Mouse (Mus musculus) kidney, adult 2 months (tissue): ENCODE results near the gene Fpgs. TPM values are rescaled to one million over a fixed set of nuclear protein-coding genes. Genes with fewer than 3 reads are reported as not detected.

Source experiments
- DNase-seq: peaks from one replicate; pipeline ENCODE4 v3.0.0; 2021
- H3K27ac ChIP-seq: fragments of 200-500 bp; 2 replicates; pipeline ENCODE4 v1.5.1; 2012; ENCODE audit warnings: low read depth, low read length, control low read depth, inconsistent platforms; ENCODE audit not compliant: insufficient read depth
- H3K27me3 ChIP-seq: fragments of 200-500 bp; replicated peaks from 2 replicates; pipeline ENCODE4 v1.6.1; 2012; ENCODE audit warnings: mild to moderate bottlenecking, moderate library complexity, low read length, inconsistent platforms; ENCODE audit not compliant: control insufficient read depth, insufficient read depth
- H3K36me3 ChIP-seq: fragments of 200-500 bp; 2 replicates; pipeline ENCODE4 v1.6.1; 2012; ENCODE audit warnings: mild to moderate bottlenecking, moderate library complexity, low read length, inconsistent platforms; ENCODE audit not compliant: control insufficient read depth, insufficient read depth
- H3K4me1 ChIP-seq: fragments of 200-500 bp; 2 replicates; pipeline ENCODE4 v1.6.1; 2011; ENCODE audit warnings: low read length; ENCODE audit not compliant: control insufficient read depth, insufficient read depth
- H3K4me3 ChIP-seq: fragments of 200-500 bp; 2 replicates; pipeline ENCODE4 v1.5.1; 2011; ENCODE audit warnings: mild to moderate bottlenecking, low read depth, low read length, control low read depth; ENCODE audit not compliant: insufficient read depth
- CTCF ChIP-seq: fragments of 200-500 bp; conservative IDR thresholded peaks from 2 replicates; pipeline ENCODE4 v1.5.1; 2011; ENCODE audit warnings: low read depth, mild to moderate bottlenecking, control low read depth, low read length, moderate library complexity, mixed read lengths; ENCODE audit not compliant: insufficient read depth, insufficient read length
- POLR2A ChIP-seq: fragments of 200-500 bp; IDR thresholded peaks from one replicate; pipeline ENCODE4 v1.6.1; 2011; ENCODE audit warnings: low read depth, low read length, control low read depth
- WGBS: fragments of 180-500 bp; shearing (Covaris S2); methylation state at CpG from one replicate; pipeline ENCODE4 v1.1.7; 2018; 5-methylcytosine and 5-hydroxymethylcytosine counted together
- polyA plus RNA-seq: library from polyadenylated mRNA; depleted of rRNA; stranded (reverse); fragments of >200 nt; gene quantifications from 2 replicates; pipeline ENCODE4 v1.2.3, GENCODE M21; 2012; rRNA removed

The Fpgs gene
- polyA plus RNA-seq, 1 experiment = 147 TPM

GRCm38 (mm10) chr2:32637778-32638281 lies 66.1 kb downstream of the Fpgs start:
- peak; percentile 90 for DNase-seq
- peak overlapping the region; percentile 81 for H3K27ac ChIP-seq
- 31% methylated on average over 11 of the region's 11 CpGs for whole genome bisulfite sequencing

GRCm38 (mm10) chr2:32636617-32637016 lies 67.3 kb downstream of the Fpgs start:
- Histone ChIP-seq H3K27me3 (no peaks in the 10 kb centered on the region), H3K4me1 (no peaks in the 10 kb centered on the region), H3K36me3 (no peaks in the 10 kb centered on the region), H3K4me3 (no peak overlapping the region), H3K27ac (no peak overlapping the region)
- 75% methylated on average over 7 of the region's 7 CpGs for WGBS
- TF ChIP-seq CTCF (no peak), POLR2A (no peak)
- no peak for DNase-seq

More at GRCm38 (mm10) chr2:32637778-32638281, 66.1 kb downstream of the Fpgs start:
- TF ChIP-seq POLR2A (no peak), CTCF (no peak)
- Histone ChIP-seq H3K36me3 (no peaks in the 10 kb centered on the region), H3K27me3 (no peaks in the 10 kb centered on the region), H3K4me3 (no peak overlapping the region), H3K4me1 (no peaks in the 10 kb centered on the region)

GRCm38 (mm10) chr2:32634277-32635105 lies 69.5 kb downstream of the Fpgs start:
- H3K4me1 ChIP-seq = no peaks in the 10 kb centered on the region

GRCm38 (mm10) chr2:32633660-32634059 lies 70.3 kb downstream of the Fpgs start:
- Histone ChIP-seq H3K4me1 (no peaks in the 10 kb centered on the region), H3K4me3 (no peak overlapping the region), H3K27ac (peak overlapping the region; percentile 82), H3K27me3 (no peaks in the 10 kb centered on the region), H3K36me3 (no peaks in the 10 kb centered on the region)
- peak; percentile 86 for DNase-seq
- WGBS = 72% methylated on average over 5 of the region's 5 CpGs
- TF ChIP-seq CTCF (no peak), POLR2A (no peak)

More at GRCm38 (mm10) chr2:32634277-32635105, 69.5 kb downstream of the Fpgs start:
- Histone ChIP-seq H3K4me3 (no peak overlapping the region), H3K36me3 (no peaks in the 10 kb centered on the region), H3K27ac (peak overlapping the region; percentile 82), H3K27me3 (no peaks in the 10 kb centered on the region)
- no peak for DNase-seq
- 85% methylated on average over 10 of the region's 10 CpGs for WGBS
- no peak for TF ChIP-seq CTCF
- no peak for TF ChIP-seq POLR2A

Other genes starting within 250 kb of the Fpgs start
- 39.0 and 40.2 TPM in 2 replicates for gene Fam102a, start 168.8 kb downstream of the Fpgs start, polyA plus RNA-seq
- gene Dpm2, start 133.3 kb downstream of the Fpgs start, polyA plus RNA-seq = 120 and 138 TPM in 2 replicates
- 0.14 TPM in 1 of 2 replicates, not detected in the other for gene Pip5kl1, start 129.3 kb downstream of the Fpgs start, polyA plus RNA-seq
- not detected in 2 replicates for gene 9430097D07Rik, start 128.5 kb downstream of the Fpgs start, polyA plus RNA-seq
- 7.0 and 7.2 TPM in 2 replicates for gene St6galnac4, start 117.0 kb downstream of the Fpgs start, polyA plus RNA-seq
- gene St6galnac6, start 104.4 kb downstream of the Fpgs start, polyA plus RNA-seq = 21.1 and 23.6 TPM in 2 replicates
- 31.6 and 47.4 TPM in 2 replicates for gene Ak1, start 82.4 kb downstream of the Fpgs start, polyA plus RNA-seq
- 228 and 289 TPM in 2 replicates for gene Eng, start 57.5 kb downstream of the Fpgs start, polyA plus RNA-seq
- 88.3 and 89.2 TPM in 2 replicates for gene Cdk9, start 8.9 kb upstream of the Fpgs start, polyA plus RNA-seq
- 28.4 and 30.4 TPM in 2 replicates for gene Sh2d3c, start 16.9 kb upstream of the Fpgs start, polyA plus RNA-seq
- gene 6330409D20Rik, start 36.9 kb upstream of the Fpgs start, polyA plus RNA-seq = not detected in 2 replicates
- gene Tor2a, start 53.1 kb upstream of the Fpgs start, polyA plus RNA-seq = 72.5 and 93.3 TPM in 2 replicates
- gene Ttc16, start 71.5 kb upstream of the Fpgs start, polyA plus RNA-seq = 1.1 TPM in 2 replicates
- gene Ptrh1, start 71.6 kb upstream of the Fpgs start, polyA plus RNA-seq = 8.0 and 11.8 TPM in 2 replicates
- gene Cfap157, start 80.3 kb upstream of the Fpgs start, polyA plus RNA-seq = 0.12 TPM in 1 of 2 replicates, not detected in the other
- gene Stxbp1, start 143.1 kb upstream of the Fpgs start, polyA plus RNA-seq = 10.2 and 13.2 TPM in 2 replicates
- gene Fam129b, start 172.0 kb upstream of the Fpgs start, polyA plus RNA-seq = 32.3 and 33.4 TPM in 2 replicates